Mouse (Mus musculus) G1E (cell line): ENCODE data around the gene Sox18.

Source experiments
- CTCF ChIP-seq: IDR thresholded peaks from 2 replicates; pipeline ENCODE4 v1.5.1; 2012; ENCODE audit warnings: low read depth, low read length, inconsistent platforms, mixed read lengths
- GATA1 ChIP-seq: IDR thresholded peaks from 2 replicates; pipeline ENCODE4 v1.6.1; 2012; ENCODE audit warnings: borderline replicate concordance, low read length, inconsistent platforms, mixed read lengths
- GATA2 ChIP-seq: IDR thresholded peaks from 2 replicates; pipeline ENCODE4 v1.6.1; 2012; ENCODE audit warnings: low read depth, low read length, inconsistent platforms, borderline replicate concordance
- POLR2AphosphoS5 ChIP-seq: IDR thresholded peaks from 2 replicates; pipeline ENCODE4 v1.6.1; 2012; ENCODE audit warnings: low read depth, low read length, inconsistent platforms; ENCODE audit not compliant: insufficient replicate concordance
- TAL1 ChIP-seq: conservative IDR thresholded peaks from 2 replicates; pipeline ENCODE4 v1.6.1; 2012; ENCODE audit warnings: low read depth, low read length, inconsistent platforms, mixed read lengths

DNA sequence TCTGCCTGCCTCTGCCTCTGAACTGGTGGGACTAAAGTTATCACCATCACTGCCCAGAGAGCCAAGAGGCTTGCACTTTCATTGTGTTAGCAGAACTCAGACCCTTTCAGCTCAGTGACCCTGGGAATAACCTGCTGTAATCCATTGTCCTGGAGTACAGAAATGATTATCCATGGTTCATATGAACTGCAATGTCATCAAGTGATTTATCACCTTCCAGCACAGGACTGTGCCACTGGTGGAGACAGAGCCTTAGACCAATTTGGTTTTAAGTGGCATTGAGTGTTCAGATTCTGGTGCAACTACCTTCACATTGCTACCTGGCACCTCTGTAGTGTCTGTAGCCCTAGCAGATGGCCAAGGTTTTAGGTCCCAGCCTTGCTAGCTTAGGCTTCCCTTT, 18.4 kb downstream of the Sox18 start:
- TF ChIP-seq CTCF (no peak), POLR2AphosphoS5 (no peak), GATA1 (no peak), TAL1 (no peak), GATA2 (no peak)
